Mouse (Mus musculus) CH12.LX (cell line): ENCODE data around the gene Sox21. TPM values are rescaled to one million over a fixed set of nuclear protein-coding genes. Genes with fewer than 3 reads are reported as not detected.

Experiments
- DNase-seq: peaks from one replicate; pipeline ENCODE4 v3.0.0-alpha.2; 2013; ENCODE audit errors: extremely low read depth
- H3K27ac ChIP-seq: 2 replicates; pipeline ENCODE4 v1.5.1; 2012; ENCODE audit warnings: low read depth, mild to moderate bottlenecking, control low read depth, moderate library complexity; ENCODE audit not compliant: insufficient read depth
- H3K27me3 ChIP-seq: replicated peaks from 2 replicates; pipeline ENCODE3; 2012; ENCODE audit warnings: inconsistent platforms
- H3K36me3 ChIP-seq, 2 experiments: replicated peaks in 1 of 2; 2 replicates each; pipeline versions ENCODE3 to v1.6.1; 2012; ENCODE audit warnings: inconsistent platforms in 1 of 2, low read length in 1 of 2, mild to moderate bottlenecking in 1 of 2, mixed read lengths in 1 of 2, moderate library complexity in 1 of 2; ENCODE audit not compliant: control insufficient read depth in 1 of 2, insufficient read depth in 1 of 2
- H3K4me1 ChIP-seq, 2 experiments: 2 replicates each; pipeline ENCODE4 v1.6.1; 2012; ENCODE audit warnings: inconsistent platforms in 1 of 2, moderate library complexity in 1 of 2; ENCODE audit not compliant: insufficient read depth in 2 of 2, control insufficient read depth in 1 of 2
- H3K4me2 ChIP-seq: 2 replicates; pipeline ENCODE4 v1.6.1; 2012; ENCODE audit warnings: low read depth, mild to moderate bottlenecking, control low read depth; ENCODE audit not compliant: poor library complexity, insufficient read depth, severe bottlenecking
- H3K4me3 ChIP-seq, 3 experiments: fragments of 150-350 bp in 1 of 3; sonication (generic) in 1 of 3; replicated peaks in 1 of 3; 2 replicates each; pipeline versions ENCODE3 to v1.5.1; 2011 to 2012; ENCODE audit warnings: low read depth in 2 of 3, low read length in 2 of 3, mild to moderate bottlenecking in 2 of 3, moderate library complexity in 2 of 3, control low read depth in 1 of 3, improper control_type of control experiment in 1 of 3, inconsistent platforms in 1 of 3, mixed read lengths in 1 of 3; ENCODE audit not compliant: poor library complexity in 1 of 3
- H3K79me2 ChIP-seq: replicated peaks from 2 replicates; pipeline ENCODE4 v1.6.1; 2012; ENCODE audit warnings: mild to moderate bottlenecking, moderate library complexity; ENCODE audit not compliant: control insufficient read depth, poor library complexity, insufficient read depth, severe bottlenecking; ENCODE audit errors: extremely low read depth
- H3K9ac ChIP-seq: 2 replicates; pipeline ENCODE4 v1.6.1; 2012; ENCODE audit warnings: low read depth, mild to moderate bottlenecking, control low read depth, moderate library complexity; ENCODE audit not compliant: insufficient read depth
- H3K9me3 ChIP-seq: replicated peaks from 2 replicates; pipeline ENCODE3; 2012; ENCODE audit warnings: low read length, inconsistent platforms, mixed read lengths
- BHLHE40 ChIP-seq: IDR thresholded peaks from 2 replicates; pipeline ENCODE4 v1.6.1; 2011; ENCODE audit warnings: mild to moderate bottlenecking, low read depth, low read length, improper control_type of control experiment
- CHD1 ChIP-seq: IDR thresholded peaks from 2 replicates; pipeline ENCODE4 v1.6.1; 2012; ENCODE audit warnings: low read depth, low read length, improper control_type of control experiment, inconsistent platforms
- CHD2 ChIP-seq: IDR thresholded peaks from 2 replicates; pipeline ENCODE4 v1.6.1; 2011; ENCODE audit warnings: low read length, improper control_type of control experiment
- CTCF ChIP-seq, 2 experiments: IDR thresholded peaks in 1 of 2; conservative IDR thresholded peaks in 1 of 2; 2 replicates each; pipeline ENCODE4 v1.5.1; 2011 to 2012; ENCODE audit warnings: low read depth in 2 of 2, low read length in 2 of 2, improper control_type of control experiment in 1 of 2, inconsistent platforms in 1 of 2, mild to moderate bottlenecking in 1 of 2, moderate library complexity in 1 of 2
- ELF1 ChIP-seq: IDR thresholded peaks from 2 replicates; pipeline ENCODE4 v1.6.1; 2014; ENCODE audit warnings: low read depth, mild to moderate bottlenecking, inconsistent platforms, low read length, improper control_type of control experiment
- GABPA ChIP-seq: IDR thresholded peaks from 2 replicates; pipeline ENCODE4 v1.6.1; 2012; ENCODE audit warnings: low read depth, low read length, improper control_type of control experiment, inconsistent platforms; ENCODE audit not compliant: insufficient replicate concordance
- HCFC1 ChIP-seq: IDR thresholded peaks from 2 replicates; pipeline ENCODE4 v1.6.1; 2012; ENCODE audit warnings: low read depth, mild to moderate bottlenecking, inconsistent platforms, low read length, improper control_type of control experiment
- JUND ChIP-seq: conservative IDR thresholded peaks from 2 replicates; pipeline ENCODE4 v1.6.1; 2011; ENCODE audit warnings: low read depth, low read length, improper control_type of control experiment
- MAFK ChIP-seq: IDR thresholded peaks from 2 replicates; pipeline ENCODE4 v1.6.1; 2011; ENCODE audit warnings: low read length, improper control_type of control experiment; ENCODE audit not compliant: insufficient replicate concordance
- MAX ChIP-seq: IDR thresholded peaks from 2 replicates; pipeline ENCODE4 v1.6.1; 2011; ENCODE audit warnings: low read length, improper control_type of control experiment
- MXI1 ChIP-seq: IDR thresholded peaks from 2 replicates; pipeline ENCODE4 v1.6.1; 2011; ENCODE audit warnings: mild to moderate bottlenecking, low read depth, low read length, improper control_type of control experiment
- PAX5 ChIP-seq: IDR thresholded peaks from 2 replicates; pipeline ENCODE4 v1.6.1; 2012; ENCODE audit warnings: low read length, inconsistent platforms, mixed read lengths
- RAD21 ChIP-seq: IDR thresholded peaks from 2 replicates; pipeline ENCODE4 v1.6.1; 2011; ENCODE audit warnings: low read depth, mild to moderate bottlenecking, low read length, improper control_type of control experiment, moderate library complexity
- RCOR1 ChIP-seq: conservative IDR thresholded peaks from 2 replicates; pipeline ENCODE4 v1.6.1; 2012; ENCODE audit warnings: low read depth, mild to moderate bottlenecking, inconsistent platforms, low read length, improper control_type of control experiment
- SMC3 ChIP-seq: IDR thresholded peaks from 2 replicates; pipeline ENCODE4 v1.6.1; 2011; ENCODE audit warnings: low read depth, low read length, improper control_type of control experiment
- TBP ChIP-seq: conservative IDR thresholded peaks from 2 replicates; pipeline ENCODE4 v1.6.1; 2011; ENCODE audit warnings: low read depth, low read length, improper control_type of control experiment
- USF2 ChIP-seq: conservative IDR thresholded peaks from 2 replicates; pipeline ENCODE4 v1.6.1; 2011; ENCODE audit warnings: low read depth, low read length, improper control_type of control experiment
- ZKSCAN1 ChIP-seq: IDR thresholded peaks from 2 replicates; pipeline ENCODE4 v1.6.1; 2012; ENCODE audit warnings: low read depth, inconsistent platforms, low read length, improper control_type of control experiment, borderline replicate concordance
- ZMIZ1 ChIP-seq: IDR thresholded peaks from 2 replicates; pipeline ENCODE4 v1.6.1; 2012; ENCODE audit warnings: low read depth, mild to moderate bottlenecking, inconsistent platforms, low read length, improper control_type of control experiment
- dilution Hi-C: fragments of 300-500 bp; cut with MboI; formaldehyde crosslinking; loops from 2 replicates; pipeline ENCODE4 v1.14.3; 2020; ENCODE audit warnings: low sequenced_read_pairs; ENCODE audit not compliant: extremely low pct_unique_long_range_greater_than_20kb, extremely low pct_ligation_motif_present
- in situ Hi-C: fragments of 300-500 bp; cut with MboI; formaldehyde crosslinking; loops from 3 replicates; pipeline ENCODE4 v1.14.3; 2019; ENCODE audit warnings: low sequenced_read_pairs, low pct_ligation_motif_present, low pct_unique_long_range_greater_than_20kb, mixed read lengths
- polyA plus RNA-seq: library from polyadenylated mRNA; unstranded; fragments of >175 nt; gene quantifications from 2 replicates; pipeline ENCODE4 v1.2.1, GENCODE M21; 2012; ENCODE audit warnings: low read depth; ENCODE audit not compliant: insufficient read length
- total RNA-seq, 2 experiments: library from RNA; depleted of rRNA; stranded (reverse); fragments of 300-350 nt in 1 of 2; fragments of >200 nt in 1 of 2; gene quantifications; 2 replicates each; pipeline ENCODE4 v1.2.3; 2012 to 2014

Sox21 gene
- total and polyA plus RNA-seq, 3 experiments: not detected

DNA sequence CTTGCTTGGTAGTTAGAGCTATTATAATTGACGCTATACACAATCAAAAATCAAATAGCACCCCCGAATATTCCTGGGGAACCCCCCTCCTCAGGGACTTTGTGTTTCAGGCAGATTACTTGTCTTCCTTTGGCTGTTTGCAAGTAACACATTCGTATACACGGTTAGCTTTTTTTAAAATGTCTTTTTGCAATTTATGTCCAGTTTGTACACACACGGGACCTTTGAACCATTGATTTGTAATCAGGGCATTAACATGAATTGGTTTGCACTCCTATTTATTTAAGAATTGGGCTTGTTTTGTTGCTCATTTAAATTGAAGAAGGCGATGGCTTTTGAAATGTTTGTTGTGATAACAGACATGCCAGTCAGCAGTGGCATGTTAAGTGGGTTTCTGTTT, 956 bp upstream of the Sox21 start:
- in situ Hi-C loops: no loop called here
- Histone ChIP-seq H3K27ac (no peak overlapping the region), H3K4me3 (no peak overlapping the region), H3K4me2 (no peak overlapping the region), H3K27me3 (no peaks in the 10 kb centered on the region), H3K79me2 (no peaks in the 10 kb centered on the region), H3K4me1 (peaks cover 8 to 19% of the 10 kb centered on the region in 2 experiments), H3K9ac (no peak overlapping the region), H3K9me3 (peaks cover 27% of the 10 kb centered on the region), H3K36me3 (no peaks in the 10 kb centered on the region)
- dilution Hi-C loops: no loop called here
- DNase-seq: no peak
- no peak for TF ChIP-seq CHD2
- no peak for TF ChIP-seq MAX
- no peak for TF ChIP-seq JUND
- TF ChIP-seq MXI1: no peak
- no peak for TF ChIP-seq RCOR1
- TF ChIP-seq TBP: no peak
- TF ChIP-seq BHLHE40: no peak

DNA sequence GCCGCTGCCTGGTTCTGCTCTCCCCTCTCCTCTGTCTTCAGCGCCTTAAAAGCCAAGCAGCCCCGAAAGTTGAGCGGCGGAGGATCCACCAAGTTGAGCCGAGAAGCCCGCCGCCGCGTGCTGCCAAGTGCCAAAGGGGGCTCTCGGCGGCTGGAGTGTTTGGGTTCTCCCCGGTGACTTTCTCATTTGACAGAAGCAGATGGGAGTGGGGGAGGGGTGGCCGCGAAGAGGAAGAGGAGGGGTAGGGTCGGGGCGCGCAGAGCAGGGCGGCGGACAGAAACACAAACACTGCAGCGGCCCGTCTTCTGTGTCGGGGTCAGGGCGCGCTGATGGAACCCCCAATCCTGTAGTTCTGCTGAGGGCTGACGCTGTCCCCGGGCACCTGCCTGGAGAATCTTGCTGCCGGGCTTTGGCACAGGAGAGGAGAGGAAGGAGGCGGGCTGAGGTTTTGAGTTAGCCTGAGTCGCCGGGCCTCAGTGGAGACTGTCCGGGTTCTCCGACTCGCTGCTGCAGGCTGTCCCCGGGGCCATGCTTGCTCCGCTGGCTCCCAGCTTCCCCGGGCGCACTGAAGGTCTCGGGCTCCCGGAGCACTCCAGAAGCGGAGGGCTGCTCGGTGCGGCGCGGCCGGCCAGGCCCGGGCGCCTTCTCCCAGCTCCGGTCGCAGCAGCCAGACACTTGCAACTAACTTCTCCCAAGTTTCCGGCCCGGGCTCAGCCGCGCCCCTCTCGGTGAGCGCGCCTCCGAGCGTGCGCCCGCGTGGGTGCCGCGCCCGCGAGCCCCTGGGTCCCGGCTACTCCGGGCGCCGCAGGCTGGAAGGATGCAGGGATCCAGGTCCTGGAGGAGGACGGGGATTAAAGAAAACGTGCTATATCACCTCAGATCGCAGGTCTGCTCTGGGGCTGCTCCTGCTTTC, 601 bp downstream of the Sox21 start:
- no peak overlapping the region for H3K9ac ChIP-seq
- TF ChIP-seq ZKSCAN1: no peak
- TF ChIP-seq USF2: no peak
- no peak for TF ChIP-seq MXI1
- no peak for TF ChIP-seq MAFK
- no peak for TF ChIP-seq RAD21
- no peak for TF ChIP-seq JUND
- TF ChIP-seq MAX: no peak
- no peak for TF ChIP-seq ZMIZ1
- no peak for TF ChIP-seq GABPA
- TF ChIP-seq TBP: no peak
- TF ChIP-seq CHD1: no peak
- TF ChIP-seq PAX5: no peak
- no peak for TF ChIP-seq CTCF (conservative IDR thresholded peaks at IDR 0.05 in 1 of 2, IDR thresholded peaks at IDR 0.05 in 1 of 2; ENCODE audit: low read depth in 2 of 2, low read length in 2 of 2)
- no peak for TF ChIP-seq ELF1
- TF ChIP-seq SMC3: no peak
- no peak for TF ChIP-seq CHD2
- TF ChIP-seq HCFC1: no peak

More for the DNA sequence above, 601 bp downstream of the Sox21 start:
- in situ Hi-C loops (no loop called here), dilution Hi-C loops (no loop called here)
- Histone ChIP-seq H3K27ac (no peak overlapping the region), H3K79me2 (no peaks in the 10 kb centered on the region), H3K9me3 (peaks cover 27% of the 10 kb centered on the region), H3K27me3 (no peaks in the 10 kb centered on the region), H3K4me3 (no peak overlapping the region), H3K4me1 (peaks cover 8 to 24% of the 10 kb centered on the region in 2 experiments), H3K36me3 (no peaks in the 10 kb centered on the region), H3K4me2 (no peak overlapping the region)
- DNase-seq: no peak
